In genomic region chr7:110011417-110011816, GRCm38 (mm10) we compare ENCODE assay signal across 31 mouse cellular contexts.
"Had no signal": no experiment of that assay in that cellular context is flagged by ENCODE, and none has a peak within 500 bp of the region (broad histone marks: within the 10 kb centered on the region; RNA-seq: fewer than 3 reads in every experiment).

No protein-coding gene starts in this region.

- H3K4me3 ChIP-seq: limb, embryonic 10.5 days; limb, embryonic 12.5 days; limb, embryonic 13.5 days; limb, embryonic 15.5 days; liver, embryonic 12.5 days; liver, embryonic 13.5 days; liver, embryonic 15.5 days; lung, embryonic 15.5 days; megakaryocyte, embryonic 14.5 days; midbrain, embryonic 10.5 days; midbrain, embryonic 12.5 days; midbrain, embryonic 13.5 days; midbrain, embryonic 15.5 days; myocyte; neural tube, embryonic 12.5 days had no signal

- H3K4me2 ChIP-seq: limb, embryonic 12.5 days; limb, embryonic 13.5 days; limb, embryonic 15.5 days; liver, embryonic 12.5 days; liver, embryonic 13.5 days; liver, embryonic 15.5 days; lung, embryonic 14.5 days; lung, embryonic 15.5 days; midbrain, embryonic 11.5 days; midbrain, embryonic 12.5 days; midbrain, embryonic 13.5 days; midbrain, embryonic 15.5 days; neural tube, embryonic 12.5 days had no signal

- H3K27me3 ChIP-seq: limb, embryonic 12.5 days; limb, embryonic 13.5 days; limb, embryonic 15.5 days; liver, embryonic 12.5 days; liver, embryonic 13.5 days; lung, embryonic 15.5 days; megakaryocyte, embryonic 14.5 days; midbrain, embryonic 12.5 days; midbrain, embryonic 13.5 days; midbrain, embryonic 15.5 days; neural tube, embryonic 12.5 days had no signal

- DNase-seq: left cerebral cortex, postnatal 4 days; liver; liver, embryonic 13.5 days; liver, postnatal 0 days; lung, adult 18-20 months; lung, adult 2 months; lung, embryonic 14.5 days; lung, postnatal 10 days; lung, postnatal 14 days; lung, postnatal 36 days; lung, postnatal 4 days; midbrain, embryonic 14.5 days had no signal

- H3K27ac ChIP-seq: limb, embryonic 10.5 days; limb, embryonic 12.5 days; limb, embryonic 13.5 days; limb, embryonic 15.5 days; liver, embryonic 12.5 days; liver, embryonic 13.5 days; liver, embryonic 14.5 days; liver, embryonic 15.5 days; lung, embryonic 15.5 days; macrophage; midbrain, embryonic 10.5 days; midbrain, embryonic 12.5 days; midbrain, embryonic 13.5 days; midbrain, embryonic 15.5 days; neural tube, embryonic 12.5 days had no signal

- H3K9me3 ChIP-seq: limb, embryonic 10.5 days; limb, embryonic 12.5 days; limb, embryonic 13.5 days; limb, embryonic 15.5 days; liver, embryonic 12.5 days; liver, embryonic 13.5 days; liver, embryonic 15.5 days; lung, embryonic 15.5 days; midbrain, embryonic 10.5 days; midbrain, embryonic 12.5 days; midbrain, embryonic 13.5 days; midbrain, embryonic 15.5 days; neural tube, embryonic 12.5 days had no signal

- H3K4me1 ChIP-seq: limb, embryonic 10.5 days; limb, embryonic 12.5 days; limb, embryonic 13.5 days; limb, embryonic 15.5 days; lung, embryonic 15.5 days; midbrain, embryonic 10.5 days; midbrain, embryonic 12.5 days; midbrain, embryonic 13.5 days; midbrain, embryonic 15.5 days; neural tube, embryonic 12.5 days had no signal

- ATAC-seq: liver, embryonic 12.5 days; liver, postnatal 0 days; lung, postnatal 0 days; midbrain, embryonic 13.5 days; midbrain, embryonic 15.5 days; midbrain, embryonic 16.5 days had no signal

- H3K36me3 ChIP-seq: limb, embryonic 10.5 days; limb, embryonic 12.5 days; limb, embryonic 13.5 days; limb, embryonic 15.5 days; liver, embryonic 12.5 days; liver, embryonic 13.5 days; liver, embryonic 15.5 days; lung, embryonic 15.5 days; midbrain, embryonic 10.5 days; midbrain, embryonic 12.5 days; midbrain, embryonic 13.5 days; midbrain, embryonic 15.5 days; neural tube, embryonic 12.5 days had no signal

- H3K9ac ChIP-seq: limb, embryonic 12.5 days; limb, embryonic 13.5 days; limb, embryonic 15.5 days; liver, embryonic 12.5 days; liver, embryonic 13.5 days; liver, embryonic 14.5 days; liver, embryonic 15.5 days; liver, postnatal 0 days; lung, embryonic 14.5 days; lung, embryonic 15.5 days; midbrain, embryonic 12.5 days; midbrain, embryonic 13.5 days; midbrain, embryonic 15.5 days; neural tube, embryonic 12.5 days had no signal
